In genomic region chr19:26234539-26234938, GRCm38 (mm10) we compare ENCODE assay signal across 16 mouse cellular contexts.
"Had no signal": no experiment of that assay in that cellular context is flagged by ENCODE, and none has a peak within 500 bp of the region (broad histone marks: within the 10 kb centered on the region; RNA-seq: fewer than 3 reads in every experiment).

No protein-coding gene starts in this region.

- H3K9me3 ChIP-seq: midbrain, embryonic 10.5 days; midbrain, embryonic 12.5 days; neural tube, embryonic 12.5 days had no signal

- H3K27ac ChIP-seq: liver, embryonic 14.5 days; midbrain, embryonic 10.5 days; midbrain, embryonic 12.5 days; neural tube, embryonic 12.5 days had no signal

- ATAC-seq: midbrain, embryonic 16.5 days had no signal

- H3K9ac ChIP-seq: liver, embryonic 14.5 days; lung, embryonic 14.5 days; midbrain, embryonic 12.5 days; neural tube, embryonic 12.5 days had no signal

- H3K4me3 ChIP-seq: midbrain, embryonic 10.5 days; midbrain, embryonic 12.5 days; myocyte; neural tube, embryonic 12.5 days had no signal

- H3K27me3 ChIP-seq: midbrain, embryonic 12.5 days; neural tube, embryonic 12.5 days had no signal

- H3K4me2 ChIP-seq: lung, embryonic 14.5 days; midbrain, embryonic 12.5 days; neural tube, embryonic 12.5 days had no signal

- H3K36me3 ChIP-seq: midbrain, embryonic 10.5 days; midbrain, embryonic 12.5 days; neural tube, embryonic 12.5 days had no signal

- H3K4me1 ChIP-seq: neural tube, embryonic 12.5 days had no signal

- DNase-seq: lung, adult 18-20 months; lung, embryonic 14.5 days; lung, postnatal 10 days; lung, postnatal 4 days; midbrain, embryonic 14.5 days; right cerebral cortex, postnatal 14 days; spleen, adult 18-20 months; thymus, adult 2 months; thymus, postnatal 25 days; thymus, postnatal 4 days had no signal
